Comparison of ENCODE assay signal across 8 mouse cellular contexts in the genomic region with DNA sequence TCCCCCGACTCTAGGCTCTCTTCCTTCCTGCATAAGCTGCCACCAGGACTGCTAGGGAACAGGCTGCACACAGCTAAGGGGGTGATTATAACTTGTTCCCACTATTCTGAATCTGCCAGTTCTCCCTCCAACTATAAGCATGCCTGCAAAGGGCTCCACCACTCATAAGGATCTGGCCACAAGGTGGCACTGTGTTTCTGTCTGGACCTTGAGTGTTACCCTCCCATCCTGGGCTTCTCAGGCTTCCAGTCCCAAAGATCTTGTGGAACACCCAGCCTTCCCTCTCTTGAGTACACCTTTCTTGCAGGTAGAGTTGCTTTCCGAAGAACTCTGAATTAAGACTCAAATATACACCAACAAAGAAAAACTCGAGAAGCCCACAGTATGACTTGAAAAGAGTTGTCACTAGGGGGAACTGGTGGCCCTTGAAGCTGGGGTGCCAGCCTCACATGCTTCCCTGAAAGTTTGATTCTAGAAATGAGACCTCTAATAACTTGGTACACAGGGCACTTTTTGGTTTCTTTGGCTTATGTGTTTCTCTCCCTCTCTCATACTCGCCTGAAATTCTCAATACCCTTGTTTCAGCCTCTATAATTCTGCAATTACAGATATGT. TPM values are rescaled to one million over a fixed set of nuclear protein-coding genes. Genes with fewer than 3 reads are reported as not detected.
DNase-seq lines count a peak whose midpoint lies in the region; ATAC-seq and TF ChIP-seq lines count a peak whose summit lies in the region.

No protein-coding gene starts in this region.

- H3K9ac ChIP-seq in heart, embryonic 15.5 days: no peak overlapping the region
- no peak overlapping the region for H3K9ac ChIP-seq in liver, embryonic 12.5 days
- H3K9ac ChIP-seq in stomach, embryonic 16.5 days (ENCODE audit: low read length): no peak overlapping the region

- peak; percentile 77 for TF ChIP-seq CTCF in embryonic fibroblast, embryonic 13.5 days (IDR thresholded peaks at IDR 0.05; ENCODE audit: borderline replicate concordance, insufficient read depth, low read length)

- 0 out of 2 replicates have a peak, but pooled peaks cover 5% of the 10 kb centered on the region for H3K36me3 ChIP-seq in heart, embryonic 15.5 days
- peaks cover 70% of the 10 kb centered on the region for H3K36me3 ChIP-seq in liver, embryonic 12.5 days
- H3K36me3 ChIP-seq in stomach, embryonic 16.5 days (ENCODE audit: control insufficient read depth, insufficient read depth, low read length): no peaks in the 10 kb centered on the region

- no peaks in the 10 kb centered on the region for H3K9me3 ChIP-seq in heart, embryonic 15.5 days (replicated peaks)
- no peaks in the 10 kb centered on the region for H3K9me3 ChIP-seq in liver, embryonic 12.5 days (replicated peaks)
- H3K9me3 ChIP-seq in stomach, embryonic 16.5 days (replicated peaks; ENCODE audit: control insufficient read depth, low read length): no peaks in the 10 kb centered on the region

- no peaks in the 10 kb centered on the region for H3K27me3 ChIP-seq in heart, embryonic 15.5 days
- no peaks in the 10 kb centered on the region for H3K27me3 ChIP-seq in liver, embryonic 12.5 days (replicated peaks)
- H3K27me3 ChIP-seq in stomach, embryonic 16.5 days (ENCODE audit: control insufficient read depth, insufficient read depth, low read length): no peaks in the 10 kb centered on the region

- H3K4me1 ChIP-seq in embryonic fibroblast, embryonic 13.5 days (ENCODE audit: control insufficient read depth, insufficient read depth, low read length): peaks cover 1% of the 10 kb centered on the region; the same call in 1 of the 2 replicates
- peaks cover 13% of the 10 kb centered on the region for H3K4me1 ChIP-seq in heart, embryonic 15.5 days (replicated peaks)
- H3K4me1 ChIP-seq in liver, embryonic 12.5 days: no peaks in the 10 kb centered on the region
- no peaks in the 10 kb centered on the region for H3K4me1 ChIP-seq in stomach, embryonic 16.5 days (ENCODE audit: control insufficient read depth, insufficient read depth, low read length)

- ATAC-seq in heart, embryonic 15.5 days (replicated peaks; ENCODE audit: insufficient number of reproducible peaks, insufficient read depth, low FRiP score, low read depth): peak; percentile 32; the same call in 1 of the 2 replicates
- ATAC-seq in liver, embryonic 12.5 days: peak; percentile 72
- ATAC-seq in stomach, embryonic 16.5 days (ENCODE audit: insufficient read depth, low FRiP score): peak; percentile 78; the same call in 1 of the 2 replicates

- H3K4me3 ChIP-seq in embryonic fibroblast, embryonic 13.5 days (ENCODE audit: insufficient read depth, low read length): no peak overlapping the region
- H3K4me3 ChIP-seq in heart, embryonic 15.5 days: no peak overlapping the region
- no peak overlapping the region for H3K4me3 ChIP-seq in liver, embryonic 12.5 days
- no peak overlapping the region for H3K4me3 ChIP-seq in stomach, embryonic 16.5 days (replicated peaks; ENCODE audit: low read length)

- DNase-seq in CD4-positive helper T cell, adult 2 months (ENCODE audit: low read depth, low spot score): peak; percentile 78
- peak; percentile 95 for DNase-seq in brain, adult 2 months (ENCODE audit: low read depth, low spot score)
- peak; percentile 93 for DNase-seq in kidney, postnatal 10 days
- peak; percentile 81 for DNase-seq in neural tube, embryonic 10.5 days (ENCODE audit: extremely low spot score, low spot score)

- H3K4me2 ChIP-seq in heart, embryonic 15.5 days: no peak overlapping the region
- no peak overlapping the region for H3K4me2 ChIP-seq in liver, embryonic 12.5 days
- no peak overlapping the region for H3K4me2 ChIP-seq in stomach, embryonic 16.5 days (ENCODE audit: low read depth, low read length)

- TF ChIP-seq POLR2A in embryonic fibroblast, embryonic 13.5 days (IDR thresholded peaks at IDR 0.05; ENCODE audit: low read depth, low read length): no peak

- 29% methylated on average over 4 of the region's 4 CpGs for WGBS in heart, embryonic 15.5 days
- WGBS in liver, embryonic 12.5 days (ENCODE audit: insufficient replicate concordance): 31% methylated on average over 4 of the region's 4 CpGs
- 30% methylated on average over 4 of the region's 4 CpGs for WGBS in stomach, embryonic 16.5 days

- no peak overlapping the region for H3K27ac ChIP-seq in embryonic fibroblast, embryonic 13.5 days (ENCODE audit: insufficient read depth, low read length)
- H3K27ac ChIP-seq in heart, embryonic 15.5 days: no peak overlapping the region
- H3K27ac ChIP-seq in liver, embryonic 12.5 days: peak overlapping the region; percentile 17; the same call in 1 of the 2 replicates
- H3K27ac ChIP-seq in stomach, embryonic 16.5 days (ENCODE audit: low read length): no peak overlapping the region

RNA-seq across cellular contexts. Expression of gene Lime1, which starts 12.8 kb away (rescaled TPM):
- polyA plus RNA-seq in embryonic fibroblast, embryonic 13.5 days (2011; ENCODE audit: insufficient read length, low read depth, missing spikeins): 6.8 and 8.1 TPM in 2 replicates
- polyA plus RNA-seq in heart, embryonic 15.5 days (2015; fragmentation: Nextera tagmentation; extraction: Ambion mirVana): 12.0 and 18.9 TPM in 2 replicates
- 10.3 and 12.1 TPM in 2 replicates for polyA plus RNA-seq in liver, embryonic 12.5 days (2016; fragmentation: Nextera tagmentation; extraction: Ambion mirVana)
- polyA plus RNA-seq in stomach, embryonic 16.5 days (2015; fragmentation: Nextera tagmentation; extraction: Ambion mirVana): 17.8 and 19.9 TPM in 2 replicates

RNA-seq across cellular contexts. Expression of gene Arfrp1, which starts 27.5 kb away (rescaled TPM):
- polyA plus RNA-seq in embryonic fibroblast, embryonic 13.5 days (2011; ENCODE audit: insufficient read length, low read depth, missing spikeins): 32.8 and 37.6 TPM in 2 replicates
- 53.2 and 59.4 TPM in 2 replicates for polyA plus RNA-seq in heart, embryonic 15.5 days (2015; fragmentation: Nextera tagmentation; extraction: Ambion mirVana)
- 34.4 and 36.7 TPM in 2 replicates for polyA plus RNA-seq in liver, embryonic 12.5 days (2016; fragmentation: Nextera tagmentation; extraction: Ambion mirVana)
- polyA plus RNA-seq in stomach, embryonic 16.5 days (2015; fragmentation: Nextera tagmentation; extraction: Ambion mirVana): 53.7 and 59.5 TPM in 2 replicates

RNA-seq across cellular contexts. Expression of gene Zgpat, which starts 28.0 kb away (rescaled TPM):
- 13.5 and 19.1 TPM in 2 replicates for polyA plus RNA-seq in embryonic fibroblast, embryonic 13.5 days (2011; ENCODE audit: insufficient read length, low read depth, missing spikeins)
- polyA plus RNA-seq in heart, embryonic 15.5 days (2015; fragmentation: Nextera tagmentation; extraction: Ambion mirVana): 24.1 and 32.2 TPM in 2 replicates
- 22.6 and 23.9 TPM in 2 replicates for polyA plus RNA-seq in liver, embryonic 12.5 days (2016; fragmentation: Nextera tagmentation; extraction: Ambion mirVana)
- 34.5 and 35.6 TPM in 2 replicates for polyA plus RNA-seq in stomach, embryonic 16.5 days (2015; fragmentation: Nextera tagmentation; extraction: Ambion mirVana)
